Mouse (Mus musculus) embryonic facial prominence, embryonic 15.5 days (tissue): ENCODE measurements around the gene Elf2. TPM values are rescaled to one million over a fixed set of nuclear protein-coding genes. Genes with fewer than 3 reads are reported as not detected.

Experiments
- ATAC-seq: fragments of 200-750 bp; cut with Nextera tagmentation; 2 replicates; pipeline ENCODE4 v1.8.0; 2017; ENCODE audit warnings: low read depth, moderate TSS enrichment; ENCODE audit not compliant: insufficient number of reproducible peaks, low FRiP score, low TSS enrichment
- H3K27ac ChIP-seq: fragments of 300-500 bp; sonication (generic); replicated peaks from 2 replicates; pipeline ENCODE4 v1.5.1; 2015; ENCODE audit warnings: mild to moderate bottlenecking, inconsistent platforms
- H3K27me3 ChIP-seq: fragments of 300-500 bp; sonication (generic); 2 replicates; pipeline ENCODE4 v1.6.1; 2015; ENCODE audit warnings: inconsistent platforms
- H3K36me3 ChIP-seq: fragments of 300-500 bp; sonication (generic); 2 replicates; pipeline ENCODE4 v1.6.1; 2015; ENCODE audit warnings: mild to moderate bottlenecking, inconsistent platforms
- H3K4me1 ChIP-seq: fragments of 300-500 bp; sonication (generic); 2 replicates; pipeline ENCODE4 v1.6.1; 2015; ENCODE audit warnings: inconsistent platforms
- H3K4me2 ChIP-seq: fragments of 300-500 bp; sonication (generic); replicated peaks from 2 replicates; pipeline ENCODE4 v1.6.1; 2015; ENCODE audit warnings: mild to moderate bottlenecking, inconsistent platforms
- H3K4me3 ChIP-seq: fragments of 300-500 bp; sonication (generic); replicated peaks from 2 replicates; pipeline ENCODE4 v1.5.1; 2015; ENCODE audit warnings: mild to moderate bottlenecking, inconsistent platforms
- H3K9ac ChIP-seq: fragments of 300-500 bp; sonication (generic); 2 replicates; pipeline ENCODE4 v1.6.1; 2015; ENCODE audit warnings: inconsistent platforms
- H3K9me3 ChIP-seq: fragments of 300-500 bp; sonication (generic); replicated peaks from 2 replicates; pipeline ENCODE4 v1.6.1; 2016; ENCODE audit warnings: inconsistent platforms
- WGBS: fragments of 180-500 bp; shearing (Covaris S2); methylation state at CpG from one replicate; pipeline ENCODE4 v1.1.7; 2015; 5-methylcytosine and 5-hydroxymethylcytosine counted together
- polyA plus RNA-seq: library from polyadenylated mRNA; unstranded; fragments of >200 nt; fragmentation: Nextera tagmentation; extraction: Ambion mirVana; gene quantifications from 2 replicates; pipeline ENCODE4 v1.2.1, GENCODE M21; 2015

Elf2 gene
- polyA plus RNA-seq, 1 experiment from 2014 or later: 60.8 TPM

- Histone ChIP-seq H3K9me3 (no peaks in the 10 kb centered on the region), H3K4me1 (no peaks in the 10 kb centered on the region), H3K4me3 (no peak overlapping the region), H3K27me3 (no peaks in the 10 kb centered on the region), H3K4me2 (no peak overlapping the region), H3K36me3 (peaks cover 36% of the 10 kb centered on the region), H3K27ac (no peak overlapping the region), H3K9ac (no peak overlapping the region)
- ATAC-seq: no peak
- 94% methylated on average over 13 of the region's 13 CpGs for WGBS
Measured at GRCm38 (mm10) chr3:51249866-51250265, 90.6 kb downstream of the Elf2 start.

GRCm38 (mm10) chr3:51249460-51249859 lies 91.0 kb downstream of the Elf2 start:
- WGBS: 90% methylated on average over 11 of the region's 11 CpGs
- Histone ChIP-seq H3K27ac (no peak overlapping the region), H3K4me1 (no peaks in the 10 kb centered on the region), H3K9ac (no peak overlapping the region), H3K9me3 (no peaks in the 10 kb centered on the region), H3K27me3 (no peaks in the 10 kb centered on the region), H3K36me3 (peaks cover 36% of the 10 kb centered on the region), H3K4me3 (no peak overlapping the region), H3K4me2 (no peak overlapping the region)
- no peak for ATAC-seq

- H3K9me3 ChIP-seq: no peaks in the 10 kb centered on the region
- no peak overlapping the region for H3K4me3 ChIP-seq
- H3K9ac ChIP-seq: no peak overlapping the region
- no peak overlapping the region for H3K27ac ChIP-seq
- 87% methylated on average over 6 of the region's 6 CpGs for WGBS
- H3K36me3 ChIP-seq: peaks cover 31% of the 10 kb centered on the region
- H3K4me2 ChIP-seq: no peak overlapping the region
- ATAC-seq: no peak
- no peaks in the 10 kb centered on the region for H3K27me3 ChIP-seq
- H3K4me1 ChIP-seq: no peaks in the 10 kb centered on the region
Measured at GRCm38 (mm10) chr3:51248600-51248999, 91.9 kb downstream of the Elf2 start.

GRCm38 (mm10) chr3:51247704-51248103 lies 92.8 kb downstream of the Elf2 start:
- ATAC-seq: peak; percentile 70
- Histone ChIP-seq H3K9me3 (no peaks in the 10 kb centered on the region), H3K36me3 (peaks cover 22% of the 10 kb centered on the region)

GRCm38 (mm10) chr3:51239541-51239940 lies 100.9 kb downstream of the Elf2 start:
- Histone ChIP-seq H3K36me3 (no peaks in the 10 kb centered on the region), H3K4me3 (no peak overlapping the region), H3K9ac (no peak overlapping the region), H3K27me3 (no peaks in the 10 kb centered on the region), H3K4me2 (no peak overlapping the region), H3K9me3 (no peaks in the 10 kb centered on the region), H3K4me1 (peaks cover 8% of the 10 kb centered on the region; the same call in 1 of the 2 replicates), H3K27ac (no peak overlapping the region)
- 91% methylated on average over 3 of the region's 3 CpGs for WGBS
- no peak for ATAC-seq

More at GRCm38 (mm10) chr3:51247704-51248103, 92.8 kb downstream of the Elf2 start:
- Histone ChIP-seq H3K4me3 (no peak overlapping the region), H3K4me1 (no peaks in the 10 kb centered on the region), H3K9ac (no peak overlapping the region), H3K27me3 (no peaks in the 10 kb centered on the region), H3K27ac (0 out of 2 replicates have a peak overlapping the region, but pooled peaks have one; percentile 17), H3K4me2 (no peak overlapping the region)
- 52% methylated on average over 16 of the region's 16 CpGs for WGBS

GRCm38 (mm10) chr3:51238515-51238914 lies 101.9 kb downstream of the Elf2 start:
- H3K27ac ChIP-seq: no peak overlapping the region
- ATAC-seq: no peak

GRCm38 (mm10) chr3:51234752-51235055 lies 105.8 kb downstream of the Elf2 start:
- ATAC-seq: no peak
- no peak overlapping the region; the same call in 1 of the 2 replicates for H3K4me2 ChIP-seq
- no peak overlapping the region for H3K9ac ChIP-seq
- H3K27me3 ChIP-seq: no peaks in the 10 kb centered on the region
- no peaks in the 10 kb centered on the region for H3K36me3 ChIP-seq
- 67% methylated on average over 5 of the region's 5 CpGs for WGBS
- no peaks in the 10 kb centered on the region for H3K9me3 ChIP-seq
- H3K27ac ChIP-seq: no peak overlapping the region
- H3K4me3 ChIP-seq: no peak overlapping the region
- peaks cover 24% of the 10 kb centered on the region for H3K4me1 ChIP-seq

More at GRCm38 (mm10) chr3:51238515-51238914, 101.9 kb downstream of the Elf2 start:
- no peaks in the 10 kb centered on the region for H3K27me3 ChIP-seq
- peaks cover 17% of the 10 kb centered on the region for H3K4me1 ChIP-seq
- no peak overlapping the region for H3K4me3 ChIP-seq
- no peaks in the 10 kb centered on the region for H3K9me3 ChIP-seq
- WGBS: 75% methylated on average over 7 of the region's 7 CpGs
- H3K36me3 ChIP-seq: no peaks in the 10 kb centered on the region
- no peak overlapping the region for H3K4me2 ChIP-seq
- H3K9ac ChIP-seq: no peak overlapping the region

GRCm38 (mm10) chr3:51233918-51234751 lies 106.3 kb downstream of the Elf2 start:
- Histone ChIP-seq H3K4me3 (no peak overlapping the region), H3K4me2 (no peak overlapping the region; the same call in 1 of the 2 replicates), H3K4me1 (peaks cover 24% of the 10 kb centered on the region), H3K27me3 (no peaks in the 10 kb centered on the region), H3K27ac (no peak overlapping the region), H3K9me3 (no peaks in the 10 kb centered on the region), H3K36me3 (no peaks in the 10 kb centered on the region), H3K9ac (no peak overlapping the region)
- no peak; the same call in 1 of the 2 replicates for ATAC-seq
- WGBS: 35% methylated on average over 13 of the region's 13 CpGs

- no peak overlapping the region for H3K27ac ChIP-seq
- no peaks in the 10 kb centered on the region for H3K27me3 ChIP-seq
- no peak overlapping the region for H3K4me2 ChIP-seq
- H3K4me1 ChIP-seq: peaks cover 27% of the 10 kb centered on the region
- no peaks in the 10 kb centered on the region for H3K9me3 ChIP-seq
- H3K4me3 ChIP-seq: no peak overlapping the region
- 56% methylated on average over 5 of the region's 5 CpGs for WGBS
- ATAC-seq: no peak
- no peaks in the 10 kb centered on the region for H3K36me3 ChIP-seq
- H3K9ac ChIP-seq: no peak overlapping the region
Measured at GRCm38 (mm10) chr3:51233474-51233873, 107.0 kb downstream of the Elf2 start.

GRCm38 (mm10) chr3:51232205-51232910 lies 108.1 kb downstream of the Elf2 start:
- H3K9me3 ChIP-seq: no peaks in the 10 kb centered on the region
- H3K4me1 ChIP-seq: peaks cover 23% of the 10 kb centered on the region
- 85% methylated on average over 3 of the region's 3 CpGs for WGBS
- H3K9ac ChIP-seq: no peak overlapping the region
- no peaks in the 10 kb centered on the region for H3K27me3 ChIP-seq
- ATAC-seq: no peak
- H3K36me3 ChIP-seq: no peaks in the 10 kb centered on the region
- H3K4me3 ChIP-seq: no peak overlapping the region
- H3K27ac ChIP-seq: no peak overlapping the region
- no peak overlapping the region for H3K4me2 ChIP-seq

GRCm38 (mm10) chr3:51231499-51231898 lies 109.0 kb downstream of the Elf2 start:
- H3K9me3 ChIP-seq: no peaks in the 10 kb centered on the region
- H3K4me3 ChIP-seq: no peak overlapping the region
- H3K4me1 ChIP-seq: peaks cover 25% of the 10 kb centered on the region
- peak overlapping the region; percentile 1; the same call in 1 of the 2 replicates for H3K27ac ChIP-seq
- 50% methylated on average over 3 of the region's 3 CpGs for WGBS
- H3K4me2 ChIP-seq: no peak overlapping the region
- ATAC-seq: no peak
- H3K9ac ChIP-seq: no peak overlapping the region
- H3K27me3 ChIP-seq: no peaks in the 10 kb centered on the region
- no peaks in the 10 kb centered on the region for H3K36me3 ChIP-seq
